Mouse (Mus musculus): Measurements from ENCODE around the gene Ak1. TPM values are rescaled to one million over a fixed set of nuclear protein-coding genes. Genes with fewer than 3 reads are reported as not detected.

Gene Ak1
- polyA plus RNA-seq, 1 experiment: 0.63 TPM

GRCm38 (mm10) chr2:32677683-32678082 is 56.1 kb downstream of the Ak1 start:
- no peak for TF ChIP-seq GATA1 (IDR thresholded peaks at IDR 0.05; ENCODE audit: low read length)

DNA sequence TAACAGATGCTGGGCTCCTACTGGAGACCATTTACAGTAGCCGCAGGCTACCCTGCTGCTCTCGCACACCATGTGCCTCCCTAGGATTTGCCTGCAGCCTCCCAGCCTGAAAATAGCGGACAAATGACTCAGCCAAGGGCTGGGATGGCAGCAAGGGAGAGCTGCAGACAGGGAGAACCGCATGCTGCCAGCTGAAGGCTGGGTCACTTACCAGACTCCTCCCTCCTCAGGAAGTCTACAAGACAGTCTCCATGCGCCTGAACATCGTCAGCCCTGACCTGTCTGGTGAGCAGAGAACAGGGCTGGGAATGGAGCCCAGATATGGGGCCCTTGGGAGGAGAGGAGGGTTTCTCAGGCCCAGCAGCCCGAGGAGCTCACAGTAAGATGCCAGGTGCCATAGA is 58.5 kb downstream of the Ak1 start:
- no peak for TF ChIP-seq GATA1 (IDR thresholded peaks at IDR 0.05; ENCODE audit: low read length)

- no peak for TF ChIP-seq GATA1 (IDR thresholded peaks at IDR 0.05; ENCODE audit: low read length)
Observed at GRCm38 (mm10) chr2:32680961-32681650, 59.5 kb downstream of the Ak1 start.

DNA sequence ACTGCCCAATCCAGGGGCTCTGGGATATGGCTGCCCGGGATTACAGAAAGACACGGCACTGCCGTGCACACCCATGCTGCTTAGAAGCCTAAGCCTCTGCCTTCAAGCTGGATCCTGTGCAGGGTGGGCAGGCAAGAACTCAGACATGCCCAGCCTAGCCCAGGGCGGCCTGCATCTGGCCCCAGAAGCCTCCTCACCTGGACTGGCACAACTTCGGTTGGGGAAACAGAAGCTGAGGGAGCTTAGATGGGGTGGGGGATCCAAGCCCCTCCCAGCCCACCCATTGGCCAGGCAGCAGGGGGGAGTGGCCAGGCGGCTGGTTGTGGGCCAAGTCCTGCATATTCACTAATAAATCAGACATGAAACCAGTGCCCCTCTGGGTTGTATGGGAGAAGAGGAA is 60.2 kb downstream of the Ak1 start:
- TF ChIP-seq GATA1 (IDR thresholded peaks at IDR 0.05; ENCODE audit: low read length): no peak

GRCm38 (mm10) chr2:32682721-32683417 is 61.3 kb downstream of the Ak1 start:
- no peak for TF ChIP-seq GATA1 (IDR thresholded peaks at IDR 0.05; ENCODE audit: low read length)

- no peak for TF ChIP-seq GATA1 (IDR thresholded peaks at IDR 0.05; ENCODE audit: low read length)
Observed at GRCm38 (mm10) chr2:32683701-32684100, 62.1 kb downstream of the Ak1 start.

Other genes with a start within 250 kb of the Ak1 start
- gene 1110008P14Rik, start 239.8 kb upstream of the Ak1 start, polyA plus RNA-seq (2012): 68.1 and 99.6 TPM in 2 replicates
- gene Lcn2, start 233.5 kb upstream of the Ak1 start, polyA plus RNA-seq (2012): not detected in 2 replicates
- gene Ptges2, start 225.9 kb upstream of the Ak1 start, polyA plus RNA-seq (2012): 8.1 and 10.6 TPM in 2 replicates
- gene Naif1, start 171.3 kb upstream of the Ak1 start, polyA plus RNA-seq (2012): 8.4 and 10.4 TPM in 2 replicates
- 10.0 and 11.7 TPM in 2 replicates for gene Slc25a25, start 170.3 kb upstream of the Ak1 start, polyA plus RNA-seq (2012)
- gene Fam102a, start 86.4 kb upstream of the Ak1 start, polyA plus RNA-seq (2012): 11.4 and 12.0 TPM in 2 replicates
- gene Dpm2, start 50.9 kb upstream of the Ak1 start, polyA plus RNA-seq (2012): 7.4 and 8.5 TPM in 2 replicates
- gene Pip5kl1, start 47.0 kb upstream of the Ak1 start, polyA plus RNA-seq (2012): 0.36 TPM in 1 of 2 replicates, not detected in the other
- gene 9430097D07Rik, start 46.1 kb upstream of the Ak1 start, polyA plus RNA-seq (2012): not detected in 2 replicates
- gene St6galnac4, start 34.7 kb upstream of the Ak1 start, polyA plus RNA-seq (2012): 25.5 and 29.4 TPM in 2 replicates
- 47.5 and 58.6 TPM in 2 replicates for gene St6galnac6, start 22.0 kb upstream of the Ak1 start, polyA plus RNA-seq (2012)
- 0.31 and 0.61 TPM in 2 replicates for gene Eng, start 24.8 kb downstream of the Ak1 start, polyA plus RNA-seq (2012)
- gene Fpgs, start 82.4 kb downstream of the Ak1 start, polyA plus RNA-seq (2012): 116 and 172 TPM in 2 replicates
- 76.1 and 131 TPM in 2 replicates for gene Cdk9, start 91.3 kb downstream of the Ak1 start, polyA plus RNA-seq (2012)
- not detected in 2 replicates for gene Sh2d3c, start 99.3 kb downstream of the Ak1 start, polyA plus RNA-seq (2012)
- not detected in 2 replicates for gene 6330409D20Rik, start 119.3 kb downstream of the Ak1 start, polyA plus RNA-seq (2012)
- 37.0 and 41.8 TPM in 2 replicates for gene Tor2a, start 135.5 kb downstream of the Ak1 start, polyA plus RNA-seq (2012)
- 0.02 TPM in 1 of 2 replicates, not detected in the other for gene Ttc16, start 153.9 kb downstream of the Ak1 start, polyA plus RNA-seq (2012)
- gene Ptrh1, start 154.0 kb downstream of the Ak1 start, polyA plus RNA-seq (2012): 5.8 and 7.0 TPM in 2 replicates
- not detected in 2 replicates for gene Cfap157, start 162.7 kb downstream of the Ak1 start, polyA plus RNA-seq (2012)
- gene Stxbp1, start 225.5 kb downstream of the Ak1 start, polyA plus RNA-seq (2012): 2.3 and 2.6 TPM in 2 replicates